Mouse (Mus musculus) lung, postnatal 4 days (tissue): ENCODE data around the gene Fbxw25.
"Not testable (repeated sequence)": the region's sequence is repeated elsewhere in the genome, so short reads cannot be mapped to it uniquely, and the experiment has no call there.

ENCODE experiments used
- DNase-seq, 2 experiments: peaks; one replicate each; pipeline ENCODE4 v3.0.0; 2021

Fbxw25 gene

GRCm38 (mm10) chr9:109664552-109664951, at the start of gene Fbxw25:
Fbxw25 (minus strand) TSS chr9:109664652.
- DNase-seq = not testable (repeated sequence)

DNA sequence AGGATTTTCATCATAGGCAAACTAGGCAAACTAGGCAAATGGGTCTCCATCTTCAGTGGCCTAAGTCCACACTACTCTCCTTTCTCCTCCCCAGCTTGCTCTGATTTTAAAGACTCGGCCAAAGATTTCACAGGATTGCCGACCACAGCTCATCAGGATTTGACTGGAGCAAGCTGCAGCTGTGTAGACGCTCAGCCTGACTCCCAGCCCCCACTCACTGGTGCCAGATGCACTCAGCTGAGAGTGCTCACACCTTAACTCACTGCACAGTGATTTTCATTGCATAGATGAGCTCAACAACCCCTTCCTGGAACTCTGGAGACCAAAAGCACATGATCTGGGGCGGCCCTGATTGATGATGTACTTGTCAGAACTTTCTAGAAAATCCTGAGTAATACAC, 38.1 kb upstream of the Fbxw25 start, which contains the start of gene Fbxw18:
Gene Fbxw18 (minus strand): TSS at position 101 of the 400 bp plus-strand sequence.
- not testable (repeated sequence) for DNase-seq

DNA sequence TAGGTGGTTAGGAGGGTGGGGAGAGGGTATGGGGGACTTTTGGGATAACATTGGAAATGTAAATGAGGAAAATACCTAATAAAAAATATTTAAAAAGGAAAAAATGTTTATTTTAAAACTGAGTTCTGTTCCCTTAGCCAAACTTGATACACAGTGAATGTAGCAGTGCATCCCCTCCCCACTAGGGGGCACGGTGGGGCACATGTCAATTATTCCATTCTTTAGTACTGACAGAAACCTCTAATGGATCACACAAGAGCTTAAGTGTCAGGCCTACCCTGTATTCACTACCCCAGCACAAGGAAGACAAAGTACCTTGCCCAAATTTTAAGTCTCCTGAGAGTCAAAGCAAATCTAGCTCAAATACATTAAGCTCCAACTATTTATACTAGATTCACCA, 20.8 kb upstream of the Fbxw25 start:
- peak in 1 of 2 experiments; percentile 41 for DNase-seq

GRCm38 (mm10) chr9:109625957-109626356, 38.5 kb downstream of the Fbxw25 start, which contains the start of gene Fbxw24:
Fbxw24 (minus strand) TSS chr9:109626057.
- DNase-seq = not testable (repeated sequence)

- DNase-seq = not testable (repeated sequence)
Observed at GRCm38 (mm10) chr9:109606837-109607236, 57.6 kb downstream of the Fbxw25 start.

- DNase-seq = not testable (repeated sequence)
Observed at GRCm38 (mm10) chr9:109602128-109602527, 62.3 kb downstream of the Fbxw25 start.

- DNase-seq = no peak
Observed at GRCm38 (mm10) chr9:109597226-109597625, 67.2 kb downstream of the Fbxw25 start.
